Mouse (Mus musculus) spleen, embryonic (tissue): ENCODE measurements around the gene Hras.

ENCODE experiments used
- CTCF ChIA-PET: fragments of 350-600 bp; sonication (Branson Sonifier 250); formaldehyde crosslinking; loops from one replicate; lab custom pipeline; 2022; lab: Charles Lee

Gene Hras

DNA sequence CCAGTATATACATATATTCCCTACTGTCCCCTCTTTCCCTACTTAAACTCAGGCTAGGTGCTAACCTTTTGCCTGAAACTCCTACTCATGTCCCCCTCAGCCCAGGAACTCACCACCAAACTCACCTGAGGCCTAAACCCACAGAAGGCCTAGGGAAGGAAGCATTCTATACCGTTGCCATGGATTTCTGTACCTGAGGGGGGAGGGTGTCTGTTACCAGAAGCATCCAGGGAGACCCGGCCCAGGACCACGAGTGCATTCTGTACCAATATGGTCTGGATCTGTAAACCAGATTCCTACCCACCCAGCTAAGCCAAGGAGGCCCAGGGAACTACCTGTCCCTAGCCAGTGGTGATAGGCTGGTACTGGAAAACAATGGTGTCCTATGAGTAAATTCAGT is 20.5 kb upstream of the Hras start:
- CTCF ChIA-PET, result interaction anchor here (0.7 kb wide), 1 partner anchor 1022 kb away, joined by 10 read pairs; no protein-coding TSS in a partner anchor

DNA sequence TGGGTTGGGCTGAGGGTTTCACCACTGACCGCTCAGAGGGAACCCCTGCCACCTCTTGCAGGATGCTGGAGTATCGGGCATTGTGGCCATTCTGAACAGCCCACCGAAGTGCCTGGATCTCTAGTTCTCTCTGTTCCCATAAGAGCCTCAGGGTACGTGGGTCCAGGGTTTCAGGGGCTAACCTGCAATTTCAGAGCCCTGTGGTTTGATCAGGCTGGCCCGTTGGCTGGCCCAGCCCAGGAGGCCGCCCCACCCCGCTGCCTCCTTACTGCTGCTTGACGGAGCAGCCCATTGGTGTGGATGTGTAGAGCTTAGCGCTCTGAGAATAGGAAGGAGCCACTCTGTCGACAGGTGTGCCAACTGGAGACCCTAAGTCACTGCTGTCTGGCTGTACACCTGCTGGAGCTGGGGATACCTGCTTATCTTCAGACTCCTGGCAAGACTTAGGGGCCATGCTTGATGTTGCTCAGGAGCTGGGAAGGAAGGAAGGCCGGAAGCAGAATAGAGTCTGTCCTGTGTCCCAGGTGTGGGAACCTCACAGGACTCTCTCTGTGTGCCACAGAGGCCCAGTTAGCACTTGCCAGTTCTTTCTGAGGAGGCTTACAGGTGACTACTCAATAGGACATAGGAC is 19.9 kb upstream of the Hras start, which contains the start of gene Lmntd2:
Gene Lmntd2 (minus strand): TSS at position 476 of the 631 bp plus-strand sequence.
- CTCF ChIA-PET, result no interaction called here

- CTCF ChIA-PET, result no interaction called here
Observed at GRCm38 (mm10) chr7:141213133-141213532, 19.3 kb upstream of the Hras start.

GRCm38 (mm10) chr7:141210606-141211131 is 16.9 kb upstream of the Hras start:
- CTCF ChIA-PET, result no interaction called here

GRCm38 (mm10) chr7:141210137-141210536 is 16.3 kb upstream of the Hras start:
- CTCF ChIA-PET, result no interaction called here

DNA sequence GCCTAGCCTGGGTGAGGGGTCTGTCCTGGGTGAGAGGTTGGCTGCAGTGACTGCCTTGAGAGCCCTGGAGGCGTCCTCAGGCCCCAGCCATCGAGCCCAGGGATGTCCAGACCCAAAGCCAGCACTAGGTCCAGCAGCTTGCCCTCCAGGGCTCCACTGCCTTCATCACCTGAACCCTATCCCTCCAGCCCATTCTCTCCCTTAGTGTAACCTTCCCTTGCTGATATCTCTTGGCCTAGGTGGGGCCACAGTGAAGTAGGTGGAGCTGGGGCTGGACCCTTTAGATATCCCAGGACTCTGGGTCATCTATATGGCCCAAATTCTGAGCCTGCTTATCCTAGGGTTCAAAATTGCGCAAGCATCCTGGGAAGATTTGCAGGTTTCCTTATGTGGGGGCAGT is 15.7 kb upstream of the Hras start:
- CTCF ChIA-PET, result no interaction called here

GRCm38 (mm10) chr7:141206182-141206937 is 12.6 kb upstream of the Hras start:
- CTCF ChIA-PET, result no interaction called here

- CTCF ChIA-PET, result no interaction called here
Observed at GRCm38 (mm10) chr7:141205504-141205903, 11.7 kb upstream of the Hras start.

DNA sequence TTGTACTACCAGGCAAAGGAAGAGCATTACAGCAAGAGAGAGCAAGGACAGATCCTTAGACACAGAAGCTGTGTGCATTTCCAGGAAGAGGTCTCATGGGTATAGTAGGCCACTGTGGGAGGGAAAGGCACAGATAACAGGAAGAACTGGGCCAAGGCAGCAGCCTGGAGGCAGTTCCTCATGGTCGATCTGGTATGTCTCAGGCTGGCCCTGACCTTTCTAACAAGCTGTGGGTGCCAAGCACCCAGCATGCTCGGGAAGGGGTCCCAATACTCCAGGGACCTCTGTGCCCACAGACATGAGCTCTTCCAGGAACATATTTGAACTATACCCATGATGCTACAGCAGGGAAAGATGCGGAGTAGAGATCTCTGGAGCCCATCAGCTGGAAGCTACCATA is 10.7 kb upstream of the Hras start:
- CTCF ChIA-PET, result no interaction called here

DNA sequence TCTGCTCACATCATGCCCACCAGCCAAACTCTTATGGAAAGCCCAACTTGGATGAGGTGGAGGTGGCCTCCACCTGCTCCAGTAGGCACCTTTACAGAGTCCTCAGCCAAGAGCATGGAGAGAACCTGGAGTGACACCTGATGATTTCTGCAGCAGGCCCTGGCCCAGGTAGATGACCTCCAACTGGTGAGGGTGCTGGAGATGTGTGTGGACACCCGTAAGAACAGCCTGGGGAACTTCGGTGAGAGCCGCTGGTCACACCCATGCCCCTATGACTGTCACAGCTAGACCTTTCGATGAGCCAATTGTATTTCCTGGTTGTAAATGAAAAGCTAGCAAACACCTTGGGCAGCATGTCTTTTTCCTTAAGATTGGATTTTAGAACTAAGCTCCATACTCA is 4.3 kb upstream of the Hras start:
- CTCF ChIA-PET, result no interaction called here

DNA sequence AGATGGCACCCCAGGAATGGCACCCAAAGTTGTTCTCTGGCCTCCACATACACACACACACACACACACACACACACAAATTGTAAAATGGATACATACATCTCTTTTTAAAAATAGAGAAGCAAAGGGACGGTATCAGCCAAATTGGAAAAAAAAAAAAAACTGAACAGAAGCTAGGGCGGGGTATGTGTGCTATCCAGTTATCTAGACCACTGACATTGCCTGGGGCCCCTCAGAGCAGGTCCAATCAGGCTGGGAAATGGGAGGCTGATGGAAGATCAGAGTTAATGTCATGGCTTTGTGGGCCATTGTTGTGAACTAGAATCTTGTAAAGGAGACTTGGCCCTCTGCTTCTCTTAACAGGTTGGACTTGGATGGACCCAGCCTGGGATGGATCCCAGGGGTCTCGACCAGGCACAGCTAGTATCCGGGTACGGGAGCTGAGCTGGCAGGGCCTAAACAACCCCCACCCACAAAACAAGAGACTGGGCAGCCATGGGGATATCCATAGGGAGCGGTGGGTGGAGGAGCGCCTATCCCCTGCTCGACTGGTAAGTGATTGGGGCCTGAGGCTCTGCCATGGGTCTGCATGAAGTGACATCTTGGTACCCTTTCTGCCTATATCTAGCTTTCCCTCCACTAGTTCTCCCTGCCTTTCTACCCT is 2.9 kb upstream of the Hras start:
- CTCF ChIA-PET, result interaction anchor here (0.6 kb wide), 1 partner anchor 379 kb away, joined by 4 read pairs; no protein-coding TSS in a partner anchor

DNA sequence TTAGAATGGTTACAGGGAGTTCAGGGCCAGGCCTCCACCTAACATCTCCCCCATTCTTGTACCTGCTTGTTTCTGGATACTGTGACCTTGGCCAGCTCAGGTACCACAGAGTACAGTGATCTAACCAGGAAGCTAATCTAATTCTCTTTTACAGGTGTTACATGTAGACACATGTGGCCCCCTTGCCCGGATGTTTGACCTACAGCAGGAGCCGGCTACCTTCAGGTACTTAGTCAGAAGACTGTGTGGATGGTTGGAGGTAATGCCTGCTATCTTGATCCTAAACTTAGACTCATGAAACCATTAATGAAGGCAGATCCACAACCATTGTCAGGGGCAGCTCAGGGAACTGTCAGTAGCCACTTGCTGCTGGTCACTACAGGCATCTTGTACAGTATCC is 1.9 kb upstream of the Hras start:
- CTCF ChIA-PET, result no interaction called here

DNA sequence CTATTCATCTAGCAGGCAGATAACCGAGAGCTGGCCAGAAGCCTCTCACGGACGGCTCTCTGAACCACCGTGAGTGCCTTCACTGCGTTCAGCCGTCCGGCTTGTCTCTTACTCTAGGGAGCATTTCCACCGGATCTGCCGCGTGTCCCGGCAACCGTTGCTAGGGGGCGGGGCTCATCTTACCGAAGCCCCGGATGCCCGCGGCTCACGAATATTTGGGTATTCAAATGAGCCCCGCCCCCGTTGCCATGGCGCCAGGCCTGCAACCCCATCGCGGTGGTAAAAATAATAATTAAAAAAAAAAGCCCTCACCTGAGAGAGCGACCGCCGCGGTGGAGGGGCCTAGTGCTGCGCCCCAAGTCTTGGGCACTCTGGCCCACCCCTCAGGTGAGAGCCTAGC is 1.0 kb upstream of the Hras start:
- CTCF ChIA-PET, result interaction anchor here (0.7 kb wide), 1 partner anchor 246 kb away, joined by 3 read pairs; no protein-coding TSS in a partner anchor

- CTCF ChIA-PET, result interaction anchor here (0.7 kb wide), 1 partner anchor 246 kb away, joined by 3 read pairs; no protein-coding TSS in a partner anchor
Observed at GRCm38 (mm10) chr7:141194409-141194808, 604 bp upstream of the Hras start.

- CTCF ChIA-PET, result no interaction called here
Observed at GRCm38 (mm10) chr7:141193348-141193856, 403 bp downstream of the Hras start.

GRCm38 (mm10) chr7:141192776-141193347 is 943 bp downstream of the Hras start:
- CTCF ChIA-PET, result no interaction called here

DNA sequence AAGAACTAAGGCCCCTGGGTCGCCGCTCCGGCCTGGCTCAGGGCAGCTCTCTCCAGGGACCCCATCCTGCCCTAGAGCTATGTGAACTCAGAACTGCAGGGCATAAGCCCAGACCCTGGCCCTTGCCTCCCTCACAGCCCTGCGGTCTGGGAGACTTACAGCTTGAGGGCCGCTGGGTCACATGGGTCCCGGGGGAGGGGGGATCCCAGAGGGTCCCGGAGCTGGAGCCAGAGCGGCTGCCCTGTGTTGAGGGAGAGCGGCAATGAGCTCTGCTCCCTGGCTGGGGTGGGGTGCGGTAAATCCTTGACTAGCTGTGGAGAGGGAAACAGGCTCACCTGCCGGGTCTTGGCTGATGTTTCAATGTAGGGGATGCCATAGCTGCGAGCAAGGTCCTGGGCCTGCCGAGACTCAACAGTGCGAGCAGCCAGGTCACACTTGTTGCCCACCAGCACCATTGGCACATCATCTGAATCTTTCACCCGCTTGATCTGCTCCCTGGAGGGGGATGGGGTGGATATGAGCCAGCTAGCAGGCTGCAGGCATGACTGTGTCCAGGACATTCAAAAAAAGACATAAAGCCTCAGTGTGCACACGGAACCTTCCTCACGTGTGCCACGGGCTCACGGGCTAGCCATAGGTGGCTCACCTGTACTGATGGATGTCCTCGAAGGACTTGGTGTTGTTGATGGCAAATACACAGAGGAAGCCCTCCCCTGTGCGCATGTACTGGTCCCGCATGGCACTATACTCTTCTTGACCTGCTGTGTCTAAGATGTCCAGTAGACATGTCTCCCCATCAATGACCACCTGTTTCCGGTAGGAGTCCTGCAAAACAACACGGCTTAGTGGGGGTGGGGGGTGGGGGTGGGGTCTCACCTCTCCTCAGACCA is 1.8 kb downstream of the Hras start:
- CTCF ChIA-PET, result no interaction called here

DNA sequence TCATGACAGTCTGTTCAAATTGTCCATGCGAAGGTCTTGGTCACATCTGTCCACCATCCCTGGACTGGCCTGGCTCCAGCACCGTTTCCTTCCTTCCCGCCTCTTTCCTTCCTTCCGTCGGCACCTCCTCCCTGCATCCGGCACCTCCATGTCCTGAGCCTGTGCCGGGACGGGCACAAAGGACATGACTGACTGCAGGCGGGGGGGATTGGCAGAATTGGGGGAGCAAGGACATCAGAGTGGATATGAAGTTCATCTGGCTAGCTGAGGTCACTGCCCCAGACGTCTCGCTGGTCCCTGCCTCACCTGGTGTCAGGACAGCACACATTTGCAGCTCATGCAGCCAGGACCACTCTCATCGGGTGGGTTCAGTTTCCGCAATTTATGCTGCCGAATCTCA is 2.8 kb downstream of the Hras start:
- CTCF ChIA-PET, result no interaction called here

GRCm38 (mm10) chr7:141190220-141190619 is 3.6 kb downstream of the Hras start:
- CTCF ChIA-PET, result no interaction called here

- CTCF ChIA-PET, result no interaction called here
Observed at GRCm38 (mm10) chr7:141188733-141189132, 5.1 kb downstream of the Hras start.

DNA sequence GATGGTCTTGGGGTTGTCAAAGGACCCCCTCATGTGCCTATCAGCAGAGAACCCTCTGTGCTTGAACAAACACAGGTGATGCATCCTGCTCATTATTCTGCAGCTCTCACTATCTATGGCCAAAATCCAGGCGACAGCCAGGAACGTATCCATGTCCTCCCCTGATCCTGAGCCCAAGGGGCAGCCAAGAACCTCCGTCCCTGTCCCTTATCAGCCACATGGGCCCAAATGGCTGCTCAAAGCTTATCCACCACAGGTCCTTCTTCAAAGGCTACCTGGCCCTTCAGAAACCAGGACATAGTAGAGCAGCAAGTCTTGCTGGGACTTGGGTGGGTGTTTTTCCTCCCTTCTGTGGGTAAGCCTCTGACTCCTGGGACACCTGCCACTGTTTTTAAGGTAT is 5.6 kb downstream of the Hras start:
- CTCF ChIA-PET, result no interaction called here
